Mouse (Mus musculus): ENCODE results near the gene Gm14496. TPM values are rescaled to one million over a fixed set of nuclear protein-coding genes. Genes with fewer than 3 reads are reported as not detected.
A peak's percentile ranks its signal among the peaks of the same experiment; 100 is the strongest.
"Not testable (repeated sequence)": the region's sequence is repeated elsewhere in the genome, so short reads cannot be mapped to it uniquely, and the experiment has no call there.

Gm14496 gene
- not detected in 2 replicates for total RNA-seq (2015; ENCODE audit: low replicate concordance)
- not detected in 2 replicates for total RNA-seq (2017; ENCODE audit: low replicate concordance)

GRCm38 (mm10) chr2:181990829-181991228 lies at the start of gene Gm14496:
Gm14496 (plus strand) TSS chr2:181991129.
- ATAC-seq (replicated peaks; ENCODE audit: low FRiP score, poor library complexity, severe bottlenecking), result no peak

GRCm38 (mm10) chr2:181952747-181953680 lies 37.9 kb upstream of the Gm14496 start:
- ATAC-seq (replicated peaks; ENCODE audit: low FRiP score, poor library complexity, severe bottlenecking), result peak; percentile 57; the same call in 1 of the 2 replicates

DNA sequence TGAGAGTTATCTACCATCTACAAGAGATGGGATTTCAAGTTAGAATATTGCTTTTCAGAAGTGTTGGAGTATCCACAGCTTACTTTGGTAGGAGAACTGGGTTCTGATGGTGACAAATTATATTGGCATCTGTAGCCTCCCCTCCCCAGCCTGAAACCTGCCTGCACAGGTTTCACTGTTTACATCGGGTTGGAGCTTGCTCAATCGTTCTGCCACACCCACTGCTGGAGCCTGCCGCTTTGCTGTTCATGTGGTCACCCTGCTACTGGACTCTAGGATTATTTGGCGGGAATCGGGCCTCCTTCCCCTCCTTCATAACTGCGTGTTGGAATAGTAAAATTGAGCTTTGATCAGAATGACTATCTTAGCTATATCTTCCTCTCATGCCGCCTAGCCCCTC lies 22.5 kb upstream of the Gm14496 start:
- no peak for ATAC-seq (replicated peaks; ENCODE audit: low FRiP score, poor library complexity, severe bottlenecking)

DNA sequence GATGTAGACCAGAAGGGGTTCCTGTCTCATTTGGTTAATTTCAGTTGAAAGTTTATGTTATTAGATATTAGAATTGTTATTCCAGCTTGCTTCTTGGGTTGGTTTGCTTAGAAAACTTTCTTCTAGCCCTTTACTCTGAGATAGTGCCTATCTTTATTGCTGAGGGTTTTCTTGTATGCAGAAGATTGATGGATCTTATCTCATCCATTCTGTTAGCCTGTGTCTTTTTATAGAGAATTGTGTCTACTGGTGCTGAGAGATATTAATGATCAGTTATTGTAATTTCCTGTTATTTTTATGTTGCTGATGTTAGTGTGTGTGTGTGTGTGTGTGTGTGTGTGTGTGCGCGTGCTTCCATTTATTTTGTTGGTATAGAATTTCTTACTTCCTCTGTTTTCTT lies 21.7 kb upstream of the Gm14496 start:
- ATAC-seq (replicated peaks; ENCODE audit: low FRiP score, poor library complexity, severe bottlenecking), result no peak

DNA sequence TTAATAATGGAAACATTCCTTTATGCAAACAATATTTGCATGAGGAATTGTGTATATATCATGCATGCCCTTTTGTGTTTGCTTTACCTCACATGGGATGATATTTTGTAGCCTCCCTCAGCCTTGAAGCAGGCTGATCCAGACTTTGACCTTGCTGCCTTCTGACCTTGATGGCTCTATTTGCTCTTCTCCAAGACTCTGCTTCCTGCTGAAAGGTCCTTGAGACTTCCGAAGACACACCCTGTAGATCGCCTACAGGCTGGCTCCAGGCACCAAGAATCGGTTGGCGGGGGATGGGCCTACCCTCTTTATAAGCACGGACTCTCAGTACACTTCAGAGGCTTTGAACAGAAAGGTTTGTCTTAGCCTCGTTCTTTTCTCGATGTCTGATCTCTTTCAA lies 9.0 kb upstream of the Gm14496 start:
- not testable (repeated sequence) for ATAC-seq (replicated peaks; ENCODE audit: low FRiP score, poor library complexity, severe bottlenecking)

Other genes starting within 250 kb of the Gm14496 start
- gene Myt1, start 227.8 kb upstream of the Gm14496 start, total RNA-seq (2015; ENCODE audit: low replicate concordance), result not detected in 2 replicates
- not detected in 2 replicates for gene Myt1, start 227.8 kb upstream of the Gm14496 start, total RNA-seq (2017; ENCODE audit: low replicate concordance)
- 38.6 and 54.1 TPM in 2 replicates for gene Pcmtd2, start 153.3 kb upstream of the Gm14496 start, total RNA-seq (2015; ENCODE audit: low replicate concordance)
- 39.4 and 44.5 TPM in 2 replicates for gene Pcmtd2, start 153.3 kb upstream of the Gm14496 start, total RNA-seq (2017; ENCODE audit: low replicate concordance)
- 13.7 and 18.4 TPM in 2 replicates for gene Polr3k, start 126.8 kb upstream of the Gm14496 start, total RNA-seq (2015; ENCODE audit: low replicate concordance)
- gene Polr3k, start 126.8 kb upstream of the Gm14496 start, total RNA-seq (2017; ENCODE audit: low replicate concordance), result 9.5 and 15.1 TPM in 2 replicates

All from erythroid progenitor cell, adult 5-6 weeks (primary cell).